Mouse (Mus musculus): ENCODE results near the gene Luc7l2. TPM values are rescaled to one million over a fixed set of nuclear protein-coding genes. Genes with fewer than 3 reads are reported as not detected.
"Not testable (repeated sequence)": the region's sequence is repeated elsewhere in the genome, so short reads cannot be mapped to it uniquely, and the experiment has no call there.

The Luc7l2 gene
- total and polyA plus RNA-seq, 3 experiments = 62.0 to 173 (median 92.5) TPM

DNA sequence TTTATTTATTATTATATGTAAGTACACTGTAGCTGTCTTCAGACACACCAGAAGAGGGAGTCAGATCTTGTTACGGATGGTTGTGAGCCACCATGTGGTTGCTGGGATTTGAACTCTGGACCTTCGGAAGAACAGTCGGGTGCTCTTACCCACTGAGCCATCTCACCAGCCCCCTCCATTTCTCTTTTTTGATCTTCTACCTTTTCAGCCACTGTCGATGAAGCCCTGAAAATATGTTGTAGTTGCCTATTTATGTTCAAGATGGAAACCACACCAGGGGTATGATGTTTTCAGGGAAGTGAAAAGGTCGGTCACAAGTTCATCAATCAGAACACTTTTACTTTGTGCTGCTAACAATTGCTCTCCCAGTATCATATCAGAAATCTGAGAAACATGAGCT is 7.0 kb upstream of the Luc7l2 start:
- H3K27ac ChIP-seq (ENCODE audit: insufficient read depth, low read depth); H3K9ac ChIP-seq (ENCODE audit: insufficient read depth, low read depth); H3K4me3 ChIP-seq (replicated peaks in 1 of 3; ENCODE audit: low read depth in 2 of 3, low read length in 2 of 3, poor library complexity in 1 of 3); H3K79me2 ChIP-seq (replicated peaks; ENCODE audit: control insufficient read depth, extremely low read depth, insufficient read depth, poor library complexity, severe bottlenecking); DNase-seq (ENCODE audit: extremely low read depth); H3K27me3 ChIP-seq (replicated peaks); dilution Hi-C loops (cut with MboI; ENCODE audit: extremely low pct_ligation_motif_present, extremely low pct_unique_long_range_greater_than_20kb, low sequenced_read_pairs); H3K36me3 ChIP-seq (replicated peaks in 1 of 2; ENCODE audit: control insufficient read depth in 1 of 2, insufficient read depth in 1 of 2, low read length in 1 of 2); H3K4me1 ChIP-seq (ENCODE audit: control insufficient read depth in 1 of 2, insufficient read depth in 2 of 2); H3K9me3 ChIP-seq (replicated peaks; ENCODE audit: low read length); H3K4me2 ChIP-seq (ENCODE audit: insufficient read depth, low read depth, poor library complexity, severe bottlenecking): not testable (repeated sequence)
- in situ Hi-C loops (cut with MboI; ENCODE audit: low pct_ligation_motif_present, low pct_unique_long_range_greater_than_20kb, low sequenced_read_pairs) = loop anchor here (25.0 kb wide), 1 partner anchor 382 kb away; no protein-coding TSS in a partner anchor
- TF ChIP-seq ZNF384 (IDR thresholded peaks at IDR 0.05; ENCODE audit: low read depth, low read length) (0 out of 2 replicates have a peak, but pooled peaks have one; percentile 2), TBP (conservative IDR thresholded peaks at IDR 0.05; ENCODE audit: low read depth, low read length) (peak; percentile 92)

- dilution Hi-C loops (cut with MboI; ENCODE audit: extremely low pct_ligation_motif_present, extremely low pct_unique_long_range_greater_than_20kb, low sequenced_read_pairs); H3K79me2 ChIP-seq (replicated peaks; ENCODE audit: control insufficient read depth, extremely low read depth, insufficient read depth, poor library complexity, severe bottlenecking); H3K36me3 ChIP-seq (replicated peaks in 1 of 2; ENCODE audit: control insufficient read depth in 1 of 2, insufficient read depth in 1 of 2, low read length in 1 of 2); H3K27me3 ChIP-seq (replicated peaks); H3K9me3 ChIP-seq (replicated peaks; ENCODE audit: low read length); H3K4me1 ChIP-seq (ENCODE audit: control insufficient read depth in 1 of 2, insufficient read depth in 2 of 2); H3K4me3 ChIP-seq (replicated peaks in 1 of 3; ENCODE audit: low read depth in 2 of 3, low read length in 2 of 3, poor library complexity in 1 of 3); H3K9ac ChIP-seq (ENCODE audit: insufficient read depth, low read depth); H3K4me2 ChIP-seq (ENCODE audit: insufficient read depth, low read depth, poor library complexity, severe bottlenecking); DNase-seq (ENCODE audit: extremely low read depth); H3K27ac ChIP-seq (ENCODE audit: insufficient read depth, low read depth): not testable (repeated sequence)
- in situ Hi-C loops (cut with MboI; ENCODE audit: low pct_ligation_motif_present, low pct_unique_long_range_greater_than_20kb, low sequenced_read_pairs) = loop anchor here (25.0 kb wide), 1 partner anchor 385 kb away; no protein-coding TSS in a partner anchor
- TF ChIP-seq TBP (conservative IDR thresholded peaks at IDR 0.05; ENCODE audit: low read depth, low read length) = peak; percentile 65; the same call in 1 of the 2 replicates
Observed at GRCm38 (mm10) chr6:38547005-38547404, 4.1 kb upstream of the Luc7l2 start.

GRCm38 (mm10) chr6:38547707-38548106 is 3.4 kb upstream of the Luc7l2 start:
- no peak overlapping the region for H3K4me3 ChIP-seq (replicated peaks in 1 of 3; ENCODE audit: low read depth in 2 of 3, low read length in 2 of 3, poor library complexity in 1 of 3)
- DNase-seq (ENCODE audit: extremely low read depth) = no peak
- TF ChIP-seq KAT2A (IDR thresholded peaks at IDR 0.05; ENCODE audit: insufficient replicate concordance, low read length) (no peak), UBTF (IDR thresholded peaks at IDR 0.05; ENCODE audit: low read depth, low read length) (no peak), POLR2A (IDR thresholded peaks at IDR 0.05; ENCODE audit: low read depth, low read length) (no peak), NRF1 (IDR thresholded peaks at IDR 0.05; ENCODE audit: low read depth, low read length) (no peak), MXI1 (IDR thresholded peaks at IDR 0.05; ENCODE audit: low read depth, low read length) (no peak), JUND (conservative IDR thresholded peaks at IDR 0.05; ENCODE audit: low read depth, low read length) (no peak), HCFC1 (IDR thresholded peaks at IDR 0.05; ENCODE audit: low read depth, low read length) (no peak), ETS1 (conservative IDR thresholded peaks at IDR 0.05; ENCODE audit: low read depth, low read length) (no peak), CHD2 (IDR thresholded peaks at IDR 0.05; ENCODE audit: low read length) (no peak), SMC3 (IDR thresholded peaks at IDR 0.05; ENCODE audit: low read depth, low read length) (no peak), ZKSCAN1 (IDR thresholded peaks at IDR 0.05; ENCODE audit: borderline replicate concordance, low read depth, low read length) (no peak), TCF12 (IDR thresholded peaks at IDR 0.05; ENCODE audit: low read depth, low read length) (no peak)
- dilution Hi-C loops (cut with MboI; ENCODE audit: extremely low pct_ligation_motif_present, extremely low pct_unique_long_range_greater_than_20kb, low sequenced_read_pairs) = no loop called here
- no peaks in the 10 kb centered on the region for H3K79me2 ChIP-seq (replicated peaks; ENCODE audit: control insufficient read depth, extremely low read depth, insufficient read depth, poor library complexity, severe bottlenecking)
- no peak overlapping the region for H3K4me2 ChIP-seq (ENCODE audit: insufficient read depth, low read depth, poor library complexity, severe bottlenecking)
- H3K36me3 ChIP-seq (replicated peaks in 1 of 2; ENCODE audit: control insufficient read depth in 1 of 2, insufficient read depth in 1 of 2, low read length in 1 of 2) = peaks cover 0 to 3% of the 10 kb centered on the region in 2 experiments
- H3K9ac ChIP-seq (ENCODE audit: insufficient read depth, low read depth) = no peak overlapping the region
- H3K9me3 ChIP-seq (replicated peaks; ENCODE audit: low read length) = no peaks in the 10 kb centered on the region
- no peaks in the 10 kb centered on the region for H3K27me3 ChIP-seq (replicated peaks)
- peaks cover 2 to 7% of the 10 kb centered on the region in 2 experiments; a peak in 2 of 4 replicates for H3K4me1 ChIP-seq (ENCODE audit: control insufficient read depth in 1 of 2, insufficient read depth in 2 of 2)
- H3K27ac ChIP-seq (ENCODE audit: insufficient read depth, low read depth) = no peak overlapping the region
- in situ Hi-C loops (cut with MboI; ENCODE audit: low pct_ligation_motif_present, low pct_unique_long_range_greater_than_20kb, low sequenced_read_pairs) = loop anchor here (25.0 kb wide), 1 partner anchor 385 kb away; no protein-coding TSS in a partner anchor

- H3K27ac ChIP-seq (ENCODE audit: insufficient read depth, low read depth); H3K4me1 ChIP-seq (ENCODE audit: control insufficient read depth in 1 of 2, insufficient read depth in 2 of 2); H3K4me3 ChIP-seq (replicated peaks in 1 of 3; ENCODE audit: low read depth in 2 of 3, low read length in 2 of 3, poor library complexity in 1 of 3); H3K9me3 ChIP-seq (replicated peaks; ENCODE audit: low read length); DNase-seq (ENCODE audit: extremely low read depth); H3K79me2 ChIP-seq (replicated peaks; ENCODE audit: control insufficient read depth, extremely low read depth, insufficient read depth, poor library complexity, severe bottlenecking); H3K9ac ChIP-seq (ENCODE audit: insufficient read depth, low read depth); H3K4me2 ChIP-seq (ENCODE audit: insufficient read depth, low read depth, poor library complexity, severe bottlenecking); H3K27me3 ChIP-seq (replicated peaks); H3K36me3 ChIP-seq (replicated peaks in 1 of 2; ENCODE audit: control insufficient read depth in 1 of 2, insufficient read depth in 1 of 2, low read length in 1 of 2); dilution Hi-C loops (cut with MboI; ENCODE audit: extremely low pct_ligation_motif_present, extremely low pct_unique_long_range_greater_than_20kb, low sequenced_read_pairs): not testable (repeated sequence)
- in situ Hi-C loops (cut with MboI; ENCODE audit: low pct_ligation_motif_present, low pct_unique_long_range_greater_than_20kb, low sequenced_read_pairs) = loop anchor here (25.0 kb wide), 1 partner anchor 386 kb away; no protein-coding TSS in a partner anchor
Observed at GRCm38 (mm10) chr6:38548595-38548994, 2.5 kb upstream of the Luc7l2 start.

Measured in CH12.LX (cell line).